Mouse (Mus musculus) thymus, postnatal 0 days (tissue): ENCODE data around the gene Peli3. TPM values are rescaled to one million over a fixed set of nuclear protein-coding genes. Genes with fewer than 3 reads are reported as not detected.
A peak's percentile ranks its signal among the peaks of the same experiment; 100 is the strongest.
"Not testable (repeated sequence)": the region's sequence is repeated elsewhere in the genome, so short reads cannot be mapped to it uniquely, and the experiment has no call there.

ENCODE experiments used
- DNase-seq: peaks from one replicate; pipeline ENCODE4 v3.0.0-alpha.2; 2015; ENCODE audit warnings: low spot score
- polyA plus RNA-seq: library from polyadenylated mRNA; unstranded; fragments of >200 nt; fragmentation: Nextera tagmentation; extraction: Ambion mirVana; gene quantifications from 2 replicates; pipeline ENCODE4 v1.2.1, GENCODE M21; 2015

Peli3 gene
- 0.47 and 0.81 TPM in 2 replicates for polyA plus RNA-seq

DNA sequence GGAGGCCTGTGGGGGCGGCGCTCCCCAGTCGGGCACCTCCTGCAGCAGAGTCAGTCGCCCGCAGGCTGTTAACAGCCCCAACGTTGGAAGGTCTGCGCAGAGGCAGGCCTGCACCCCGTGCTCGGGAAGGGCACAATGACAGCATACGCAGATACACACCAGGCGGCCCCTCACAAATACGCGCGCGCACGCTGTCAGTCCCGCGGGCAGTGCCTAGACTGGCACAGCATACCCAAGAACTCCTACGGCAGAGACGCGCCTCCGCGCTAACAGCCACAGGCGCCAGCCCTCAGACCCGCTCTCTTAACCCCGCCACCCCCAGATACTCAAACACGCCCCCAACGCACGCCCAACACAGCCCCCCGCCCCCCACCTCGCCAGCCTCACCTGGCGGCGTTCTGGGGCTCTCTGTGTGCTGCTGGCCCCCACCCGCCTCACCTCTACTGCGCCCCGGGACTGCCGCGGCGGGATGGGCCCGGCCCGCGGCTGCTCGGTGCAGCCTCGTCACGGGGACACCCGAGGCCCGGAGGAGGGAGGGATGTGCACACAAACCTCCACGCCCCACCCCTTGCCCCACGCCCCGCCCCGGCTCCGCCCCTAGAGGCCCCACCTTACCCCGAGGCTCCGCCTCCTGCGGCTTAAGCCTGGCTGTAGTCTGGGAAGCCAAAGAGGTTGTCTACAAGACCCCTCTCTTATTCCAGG lies at the start of gene Peli3:
Peli3 (minus strand) TSS at position 577 of the 702 bp plus-strand sequence.
- DNase-seq = peak; percentile 84

DNA sequence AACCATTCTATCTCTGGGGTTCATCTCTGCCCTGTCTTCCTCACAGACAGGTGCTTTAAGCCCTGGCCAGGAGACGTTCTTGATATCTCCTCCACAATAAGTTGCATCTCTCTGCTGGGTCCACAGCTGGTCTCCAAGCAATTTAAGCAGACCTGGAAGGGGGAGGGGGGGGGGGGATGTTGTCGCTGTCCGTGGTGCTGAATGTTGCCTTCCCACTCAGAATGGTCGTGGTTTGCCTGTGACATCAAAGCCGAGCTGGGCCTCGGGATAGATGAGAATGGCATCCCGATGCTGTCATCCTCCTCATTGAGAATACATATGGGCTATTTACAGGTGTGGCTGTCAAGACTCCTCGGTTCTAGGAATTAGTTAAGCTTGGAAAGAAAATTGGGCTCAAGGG lies 49.4 kb upstream of the Peli3 start:
- DNase-seq = no peak

DNA sequence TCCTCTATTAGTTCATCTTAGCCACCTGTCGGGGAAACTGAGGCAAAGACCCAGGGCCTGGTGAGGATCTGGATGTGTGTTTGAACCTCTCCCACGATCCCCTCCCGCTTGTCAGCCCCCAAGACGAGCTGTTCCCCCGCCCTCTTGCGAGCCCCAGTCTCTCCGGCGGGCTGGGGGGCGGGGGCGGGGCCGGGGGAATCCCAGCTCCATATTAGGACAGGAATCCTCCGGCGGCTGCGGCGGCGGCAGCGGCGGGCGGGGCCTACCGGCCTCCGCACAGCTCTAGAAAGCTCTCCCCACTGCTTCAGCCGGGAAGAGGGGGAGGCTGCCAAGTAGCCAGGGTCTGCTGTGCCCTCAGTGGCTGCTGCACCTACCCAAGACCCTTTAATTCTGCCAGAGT lies 47.8 kb upstream of the Peli3 start:
- no peak for DNase-seq

DNA sequence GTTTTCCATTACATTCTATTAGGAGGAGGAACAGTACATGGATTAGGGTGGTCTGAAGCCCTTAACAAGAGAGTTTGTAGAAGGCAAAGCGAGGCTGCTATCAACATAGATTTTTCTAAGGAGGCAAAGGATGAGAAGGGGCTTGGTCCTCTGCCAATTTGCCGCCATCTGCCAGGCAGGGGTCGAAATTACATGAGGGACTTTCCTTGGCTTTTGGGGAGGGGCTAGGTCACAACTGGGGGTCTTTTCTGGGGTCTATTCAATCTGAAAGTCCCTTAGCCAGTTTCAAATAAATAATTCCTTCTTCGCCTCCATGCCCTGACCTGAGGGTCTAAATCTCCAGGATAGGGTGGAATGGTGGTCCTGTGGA lies 47.3 kb upstream of the Peli3 start, which contains the start of gene Npas4:
Npas4 (minus strand) TSS at position 61 of the 370 bp plus-strand sequence.
- no peak for DNase-seq

DNA sequence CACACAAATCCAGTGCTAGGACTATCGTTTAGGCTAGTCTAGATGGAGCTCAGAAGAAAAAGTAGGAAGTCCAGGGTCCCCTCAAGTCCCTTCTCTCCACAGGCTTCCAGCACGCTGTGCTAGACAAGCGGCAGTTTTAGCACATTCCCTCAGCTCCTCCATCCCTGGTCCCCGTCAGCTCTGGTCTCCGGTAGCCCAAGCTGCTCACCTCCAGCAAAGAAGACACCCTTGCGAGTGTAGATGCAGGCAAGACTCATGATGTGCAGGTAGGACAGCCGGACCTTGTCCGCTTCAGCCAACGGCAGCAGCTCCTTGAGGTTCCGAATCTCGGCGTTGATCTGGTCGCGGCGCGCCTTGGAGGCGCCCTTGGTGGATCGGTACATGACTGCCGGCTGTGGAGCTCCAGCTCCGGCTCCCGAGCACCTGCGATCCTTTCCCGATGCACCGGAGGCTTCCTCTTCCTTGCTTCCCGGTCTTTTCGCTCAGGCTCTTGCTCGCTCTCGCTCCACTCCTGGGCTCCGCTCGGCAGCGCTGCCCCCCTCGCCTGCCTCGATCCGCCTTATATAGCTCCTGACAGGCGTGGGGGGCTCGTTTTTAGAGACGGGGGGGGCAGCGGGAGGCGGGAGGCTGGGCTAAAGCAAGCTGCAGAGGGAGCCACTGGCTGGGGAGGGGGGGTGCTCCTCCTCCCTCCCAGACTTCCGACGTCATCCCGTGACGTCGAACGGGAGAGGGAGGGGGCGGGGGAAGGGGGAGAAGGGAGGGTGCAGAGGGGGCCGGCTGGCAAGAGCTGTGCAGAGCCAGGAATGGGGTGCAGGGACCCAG lies 46.7 kb upstream of the Peli3 start:
- no peak for DNase-seq

DNA sequence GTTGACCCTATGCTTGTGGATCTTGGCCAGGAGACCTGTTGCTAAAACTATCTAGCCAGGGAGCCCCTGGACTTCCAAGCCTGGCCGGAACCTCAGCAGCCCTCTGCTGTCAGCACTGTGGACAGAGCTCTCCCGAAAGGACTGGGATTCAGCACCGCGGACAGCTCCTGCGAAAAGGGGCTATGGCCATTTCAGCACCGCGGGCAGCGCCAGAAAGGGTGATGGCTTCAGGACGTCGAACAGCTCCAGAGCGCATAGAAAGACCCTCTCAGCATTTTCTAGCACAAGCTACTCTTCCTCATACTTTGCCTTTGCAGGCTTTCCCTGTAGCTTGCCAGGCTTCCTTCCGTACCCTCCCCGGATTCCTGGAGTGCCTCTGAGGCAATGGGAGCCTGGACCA lies 46.1 kb upstream of the Peli3 start:
- peak; percentile 90 for DNase-seq

DNA sequence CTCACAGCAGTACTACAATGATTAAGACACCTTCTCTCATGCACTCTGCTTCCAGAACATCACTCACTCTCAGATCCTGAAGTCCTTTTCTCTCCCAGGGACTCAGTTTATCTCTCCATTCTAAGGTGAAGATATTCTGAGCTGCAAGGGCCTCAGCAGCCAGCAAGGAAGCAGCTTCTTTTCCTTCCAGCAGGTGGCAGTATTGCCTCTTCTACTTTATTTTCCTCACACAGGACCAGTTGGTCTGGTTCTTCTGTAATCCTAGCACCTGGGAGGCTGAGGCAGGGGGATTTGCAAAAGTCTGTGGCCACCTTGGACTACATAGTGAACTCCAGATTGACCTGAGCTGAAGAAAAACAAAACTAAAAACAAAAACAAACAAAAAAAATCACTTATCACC lies 38.8 kb upstream of the Peli3 start:
- DNase-seq = peak; percentile 69

DNA sequence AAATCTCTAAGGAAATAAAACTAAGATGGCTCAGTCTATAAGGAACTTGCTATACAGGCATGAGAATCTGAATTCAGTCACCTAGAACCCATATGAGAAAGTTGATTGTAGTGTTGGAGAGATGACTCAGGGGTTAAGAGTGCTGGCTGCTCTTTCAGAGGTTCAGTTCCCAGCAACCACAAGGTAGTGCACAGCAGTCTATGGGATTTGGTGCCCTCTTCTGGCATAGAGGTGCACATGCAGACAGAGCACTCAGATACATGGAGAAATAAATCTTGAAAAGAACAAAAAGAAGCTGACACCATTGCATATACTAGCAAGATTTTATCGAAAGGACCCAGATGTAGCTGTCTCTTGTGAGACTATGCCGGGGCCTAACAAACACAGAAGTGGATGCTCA lies 25.3 kb upstream of the Peli3 start:
- peak; percentile 43 for DNase-seq

DNA sequence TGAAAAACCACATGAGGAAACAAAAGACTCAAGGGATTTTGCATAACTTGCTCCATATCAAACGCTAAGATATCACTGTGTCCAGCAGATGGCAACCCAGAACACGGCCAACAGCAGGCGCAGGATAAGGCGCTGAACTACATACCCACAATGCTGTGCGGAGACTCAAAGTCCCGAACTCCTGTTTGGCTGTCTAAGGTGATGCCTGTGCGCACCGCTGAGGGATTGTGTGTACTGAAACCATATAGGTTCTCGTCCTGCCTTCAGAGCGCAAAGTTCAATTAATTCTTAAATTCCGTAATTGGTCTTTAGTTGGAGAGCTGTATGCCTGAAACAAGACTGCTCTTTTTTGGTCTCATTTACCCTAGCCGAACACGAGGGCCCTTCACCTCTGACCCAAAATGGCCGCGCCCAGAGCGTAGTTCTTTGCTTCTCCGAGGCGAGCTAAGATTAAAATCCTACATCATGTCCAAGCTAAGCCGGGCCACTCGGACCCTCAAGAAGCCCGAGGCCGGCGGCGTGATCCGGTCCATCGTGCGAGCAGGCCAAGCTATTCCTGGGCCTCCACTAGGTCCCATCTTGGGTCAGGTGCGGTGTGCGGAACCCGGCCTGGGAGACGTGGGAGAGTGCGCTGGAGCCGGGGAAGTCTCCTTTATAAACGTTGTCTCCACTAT lies 19.1 kb upstream of the Peli3 start, which contains the start of gene Mrpl11:
Mrpl11 (plus strand) TSS at position 220 of the 674 bp plus-strand sequence.
- peak; percentile 93 for DNase-seq

DNA sequence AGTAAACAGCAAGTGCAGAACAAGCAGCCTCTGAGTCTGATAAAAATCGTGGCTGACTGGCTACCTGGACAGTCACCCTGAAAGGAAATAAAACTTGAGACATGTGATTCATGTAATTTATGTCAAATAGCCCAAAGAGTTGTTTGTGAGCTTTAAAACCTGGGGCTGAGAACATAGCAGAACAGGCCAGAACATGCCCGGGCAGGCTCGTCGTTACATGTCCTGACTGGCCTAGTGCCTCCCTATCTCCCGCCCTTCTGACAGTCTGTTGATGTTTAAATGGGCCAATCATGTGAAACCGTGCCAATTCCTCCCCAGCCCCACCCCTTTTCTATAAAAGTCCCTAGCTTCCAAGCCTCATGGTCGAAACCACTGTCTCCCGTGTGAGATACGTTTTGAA lies 5.7 kb upstream of the Peli3 start:
- not testable (repeated sequence) for DNase-seq

DNA sequence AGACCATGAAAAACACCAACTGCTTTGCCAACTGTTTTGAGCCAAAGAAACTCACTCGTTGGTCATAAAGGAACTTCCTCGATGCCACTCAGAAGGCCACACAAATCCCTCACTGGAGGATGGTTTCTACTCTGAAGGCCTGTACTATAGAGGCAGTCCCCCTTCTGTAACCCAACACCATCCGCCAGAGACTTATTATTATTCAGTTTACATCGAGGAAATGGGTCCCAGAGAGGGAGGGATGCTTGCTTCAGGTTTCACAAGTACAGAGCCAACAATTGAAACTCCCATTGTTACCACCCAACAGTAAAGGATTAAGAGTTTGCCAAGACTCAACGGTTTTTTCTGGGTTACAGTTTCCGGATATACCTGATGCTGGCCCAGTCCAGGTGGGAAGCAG lies 2.6 kb upstream of the Peli3 start:
- DNase-seq = no peak

DNA sequence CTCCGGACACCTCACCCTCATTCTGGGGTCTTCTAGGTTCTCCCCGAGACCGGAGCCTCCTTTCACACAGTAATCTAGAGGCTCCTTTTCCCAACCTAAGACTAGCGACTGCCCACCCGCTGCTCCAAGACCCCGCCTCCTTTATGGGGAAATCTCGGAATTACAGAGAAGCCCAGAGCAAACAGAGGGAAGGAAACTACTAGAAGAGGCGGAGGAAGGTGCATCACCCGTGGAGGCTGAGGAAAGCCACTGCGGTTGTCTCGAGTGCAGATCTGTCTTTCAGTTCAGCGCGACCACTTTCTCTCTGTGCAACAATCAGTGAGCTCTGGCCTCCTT lies 294 bp upstream of the Peli3 start:
- DNase-seq = no peak

DNA sequence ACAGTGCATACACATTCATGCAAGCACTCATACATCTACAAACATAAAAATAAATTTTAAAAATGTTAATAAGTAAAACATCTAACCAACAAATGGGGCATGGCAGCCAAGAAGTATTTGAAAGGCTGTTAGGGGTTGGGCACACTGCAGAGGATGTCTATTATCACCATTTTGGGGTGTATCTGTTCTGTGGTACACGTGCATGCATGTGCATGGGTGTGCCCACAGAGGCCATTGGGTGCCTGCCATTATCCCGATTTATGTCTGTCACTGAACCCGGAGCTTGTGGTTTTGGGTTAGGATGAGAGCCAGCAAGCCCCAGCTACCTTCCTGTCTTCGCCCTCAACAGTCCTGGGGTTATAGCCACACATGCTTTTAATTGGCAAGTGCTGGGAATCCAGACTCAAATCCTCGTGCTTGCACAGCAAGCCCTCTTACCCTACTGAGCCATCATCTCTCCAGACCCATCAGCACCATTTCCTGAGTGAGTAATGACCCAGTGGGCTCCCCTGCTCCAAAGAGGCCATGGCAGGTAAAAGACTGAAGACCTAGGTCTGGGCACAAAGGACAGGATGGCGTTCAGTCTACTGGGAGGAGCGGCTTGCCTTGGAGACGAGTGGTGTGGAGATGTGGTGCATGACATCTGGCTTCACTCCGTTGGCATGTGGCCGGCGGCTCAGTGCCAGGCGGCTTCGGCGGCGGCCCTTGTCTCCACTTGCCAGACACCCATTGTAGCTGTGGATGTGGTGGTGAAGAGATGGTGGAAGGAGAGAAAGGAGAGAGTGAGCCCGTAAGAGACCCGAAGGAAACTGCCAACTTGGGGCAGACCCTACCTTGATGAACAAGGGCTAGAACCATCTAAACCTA lies 5.2 kb downstream of the Peli3 start:
- no peak for DNase-seq

DNA sequence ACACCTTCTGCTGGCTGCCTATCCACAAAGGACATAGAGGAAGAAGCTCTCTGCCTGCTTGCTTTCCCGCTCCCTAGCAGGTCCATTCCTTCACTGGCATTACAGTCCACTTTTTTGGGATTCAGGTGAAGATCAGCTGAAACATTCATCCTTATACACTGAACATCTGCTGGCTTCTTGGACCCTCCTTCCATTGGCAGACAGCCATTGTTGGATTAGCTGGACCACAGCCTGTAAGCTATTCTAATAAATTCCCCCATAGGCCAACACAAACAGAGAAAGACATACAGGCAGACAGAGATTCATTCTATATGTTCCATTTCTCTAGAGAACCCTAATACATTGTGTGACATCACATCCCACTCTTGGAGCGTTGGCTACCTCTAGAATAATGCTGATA lies 6.0 kb downstream of the Peli3 start:
- DNase-seq = no peak

DNA sequence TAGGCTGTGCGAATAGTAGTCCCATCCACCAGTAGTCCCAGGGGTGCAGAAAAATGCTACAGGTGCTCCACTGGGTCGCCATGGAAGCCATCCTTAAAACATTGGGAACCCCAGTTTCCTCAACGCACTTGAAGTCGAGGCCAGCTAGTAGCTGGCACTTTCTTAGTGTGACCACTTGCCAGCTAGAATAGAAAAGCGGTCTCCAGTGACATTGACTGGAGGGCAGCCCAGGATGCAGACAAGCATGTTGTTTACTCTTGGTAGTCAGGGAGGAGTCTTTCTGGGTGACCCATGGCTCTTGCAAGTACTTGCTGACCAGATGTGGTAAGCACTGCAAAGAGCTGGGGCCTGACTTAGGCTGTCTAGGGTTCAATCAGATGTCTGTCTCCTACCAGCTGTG lies 14.1 kb downstream of the Peli3 start:
- peak; percentile 10 for DNase-seq

DNA sequence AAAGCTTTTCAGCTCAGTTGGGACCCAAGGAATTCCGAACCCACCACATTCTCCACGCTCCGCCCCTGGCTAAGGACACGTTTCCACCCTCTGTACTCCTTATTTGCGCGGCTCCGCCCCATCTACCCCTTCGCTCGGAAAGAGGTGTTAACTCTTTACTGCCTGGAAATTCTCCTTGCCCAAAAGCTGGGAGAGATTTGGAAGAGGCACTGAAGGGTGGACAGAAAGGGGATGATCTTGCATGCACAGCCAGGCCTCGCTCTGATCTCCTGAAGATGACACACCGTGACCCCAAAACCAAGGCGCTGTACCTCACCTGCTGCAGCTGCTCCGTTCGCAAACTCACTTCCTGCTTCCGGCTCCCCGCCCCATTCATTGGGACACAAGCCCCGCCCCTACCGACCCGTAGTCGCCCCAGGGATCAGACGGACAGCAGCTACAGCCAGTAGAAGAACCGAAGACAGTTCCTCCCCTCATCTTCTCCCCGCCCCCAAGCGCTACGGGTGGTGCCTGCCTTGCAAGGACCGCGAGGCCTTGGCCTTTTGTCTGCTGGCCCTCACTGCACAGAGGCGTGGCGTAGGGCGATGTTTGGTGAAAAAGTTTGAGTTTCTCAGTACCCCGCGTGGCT lies 14.9 kb downstream of the Peli3 start, which contains the start of gene Dpp3:
Dpp3 (minus strand) TSS at position 384 of the 628 bp plus-strand sequence.
- peak; percentile 98 for DNase-seq

DNA sequence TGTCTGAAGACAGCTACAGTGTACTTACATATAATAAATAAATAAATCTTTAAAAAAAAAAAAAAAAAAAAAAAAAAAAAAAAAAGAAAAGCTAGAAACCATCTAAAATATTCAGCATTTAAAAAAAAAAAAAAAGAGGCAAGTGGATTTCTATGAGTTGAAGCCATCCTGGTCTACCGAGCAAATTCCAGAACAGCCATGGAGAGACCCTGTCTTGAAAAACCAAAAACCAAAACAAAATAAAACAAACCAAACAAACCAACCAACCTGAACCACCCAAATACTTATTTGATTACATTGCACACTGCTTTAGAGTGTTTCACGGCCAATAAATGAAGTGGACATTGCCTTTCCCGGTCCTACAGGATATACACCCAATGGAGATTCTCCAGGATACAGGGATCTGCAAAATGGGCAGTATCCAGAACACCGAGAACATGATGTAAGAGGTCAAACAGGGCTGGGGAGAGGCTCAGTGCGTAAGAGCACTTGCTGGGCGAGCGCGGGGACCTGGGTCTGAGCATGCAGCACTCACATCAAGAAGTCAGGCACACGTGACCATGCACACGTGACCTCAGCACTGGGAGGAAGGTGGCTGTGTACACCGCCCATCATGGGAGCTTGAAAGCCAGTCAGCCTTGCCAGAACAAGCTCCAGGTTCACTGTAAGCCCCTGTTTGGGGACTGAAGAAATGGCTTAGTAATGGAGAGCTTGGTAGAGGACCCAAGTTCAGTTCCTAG lies 17.6 kb downstream of the Peli3 start:
- no peak for DNase-seq

DNA sequence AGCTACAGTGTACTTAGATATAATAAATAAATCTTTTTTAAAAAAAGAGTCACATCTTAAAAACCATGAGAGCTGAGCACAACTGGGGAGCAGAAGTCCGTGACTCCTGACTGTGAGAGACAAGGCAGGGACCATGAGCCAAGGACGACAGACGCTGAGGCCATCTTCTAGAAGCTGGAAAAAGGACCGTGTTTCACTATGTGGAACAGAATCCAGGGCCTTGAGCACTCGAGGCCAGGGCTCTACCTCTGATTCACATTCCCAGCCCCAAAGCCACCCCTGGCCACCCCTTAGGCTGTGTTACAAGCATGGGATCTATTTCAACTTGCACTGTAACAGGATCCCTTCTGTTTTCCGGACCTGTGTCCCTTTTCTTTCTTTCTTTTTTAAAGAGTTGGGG lies 23.3 kb downstream of the Peli3 start:
- no peak for DNase-seq

DNA sequence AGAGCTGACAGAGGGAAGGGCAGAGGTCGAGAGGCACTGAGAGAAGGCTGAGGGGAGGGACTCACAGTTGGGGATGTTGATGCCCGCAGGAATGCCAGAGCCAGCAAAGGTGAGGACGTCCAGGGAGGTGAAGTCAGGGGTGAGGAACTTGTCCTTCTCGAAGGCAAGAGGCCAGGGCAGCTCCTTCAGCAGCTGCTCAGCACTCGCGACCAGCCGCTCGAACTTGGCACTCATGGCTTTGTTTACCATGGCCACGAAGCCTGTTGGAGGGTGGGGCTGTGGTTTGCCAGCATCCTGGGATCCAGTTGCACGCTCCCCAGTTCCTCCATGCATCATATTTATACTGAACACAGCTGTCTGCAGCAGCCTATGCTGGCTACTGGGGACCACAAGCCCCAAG lies 26.1 kb downstream of the Peli3 start:
- DNase-seq = no peak
